Mouse (Mus musculus): ENCODE data around the gene Zmat1. TPM values are rescaled to one million over a fixed set of nuclear protein-coding genes. Genes with fewer than 3 reads are reported as not detected.

Gene Zmat1
- total RNA-seq (2023): 6.9 TPM

GRCm38 (mm10) chrX:135008720-135009470, at the start of gene Zmat1:
Gene Zmat1 (minus strand): TSS chrX:135009209.

GRCm38 (mm10) chrX:134964546-134964945, 44.5 kb downstream of the Zmat1 start, which contains the start of gene Nxf2:
Gene Nxf2 (minus strand): TSS chrX:134964754.

Other genes with a start within 250 kb of the Zmat1 start
- gene Armcx2, start 200.0 kb downstream of the Zmat1 start, total RNA-seq (2023): 21.3 TPM
- gene Nxf2, start 44.5 kb downstream of the Zmat1 start, total RNA-seq (2023): not detected
- gene Gm15023, start 168.4 kb upstream of the Zmat1 start, total RNA-seq (2023): not detected
- not detected for gene Tceal6, start 201.5 kb upstream of the Zmat1 start, total RNA-seq (2023)

All from CD4-positive naive resting alpha-beta T cell, adult 57 days (primary cell).